Mouse (Mus musculus): ENCODE data around the gene Tm4sf19. TPM values are rescaled to one million over a fixed set of nuclear protein-coding genes. Genes with fewer than 3 reads are reported as not detected.
A peak's percentile ranks its signal among the peaks of the same experiment; 100 is the strongest.

The Tm4sf19 gene
- polyA plus RNA-seq (2012; ENCODE audit: insufficient read depth, insufficient read length, missing spikeins), result not detected in 2 replicates

- no peak within 1 kb of the TSS; the same call in none of the 2 replicates for H3K27ac ChIP-seq (replicated peaks; ENCODE audit: low read depth, low read length)
- no peak within 1 kb of the TSS for H3K4me3 ChIP-seq (ENCODE audit: insufficient read depth, low read depth, low read length)
- no peaks in the 10 kb centered on the region for H3K4me1 ChIP-seq (ENCODE audit: control insufficient read depth, insufficient read depth, insufficient read length, low read length)
Measured at GRCm38 (mm10) chr16:32400267-32400666, at the start of gene Tm4sf19. TSS of gene Tm4sf19 (plus strand) at chr16:32400506.

DNA sequence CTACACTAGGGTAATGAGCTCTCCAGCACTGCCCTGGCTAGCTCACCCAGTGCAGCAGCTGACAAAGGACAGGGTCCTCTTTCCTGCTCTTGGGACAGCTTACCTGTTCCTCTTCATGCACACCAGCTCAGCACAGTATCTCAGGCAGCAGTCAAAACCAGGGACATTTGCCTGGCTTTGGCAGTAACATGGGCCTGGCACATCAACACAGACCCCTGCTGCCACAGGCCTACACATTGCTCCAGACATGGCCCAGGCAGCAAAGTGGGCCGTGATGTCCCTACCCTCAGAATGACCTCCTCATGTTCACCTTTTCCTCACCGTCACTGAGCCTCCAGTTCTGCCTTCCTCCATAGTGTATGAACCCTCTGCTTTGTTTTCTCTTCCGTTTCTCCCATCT, 49.5 kb upstream of the Tm4sf19 start:
- Histone ChIP-seq H3K27ac (replicated peaks; ENCODE audit: low read depth, low read length) (no peak overlapping the region), H3K4me3 (ENCODE audit: insufficient read depth, low read depth, low read length) (no peak overlapping the region), H3K4me1 (ENCODE audit: control insufficient read depth, insufficient read depth, insufficient read length, low read length) (no peaks in the 10 kb centered on the region)

- Histone ChIP-seq H3K27ac (replicated peaks; ENCODE audit: low read depth, low read length) (no peak overlapping the region), H3K4me1 (ENCODE audit: control insufficient read depth, insufficient read depth, insufficient read length, low read length) (no peaks in the 10 kb centered on the region), H3K4me3 (ENCODE audit: insufficient read depth, low read depth, low read length) (no peak overlapping the region)
Measured at GRCm38 (mm10) chr16:32363530-32363929, 36.8 kb upstream of the Tm4sf19 start.

GRCm38 (mm10) chr16:32371351-32371750, 29.0 kb upstream of the Tm4sf19 start:
- H3K4me3 ChIP-seq (ENCODE audit: insufficient read depth, low read depth, low read length), result no peak overlapping the region
- no peaks in the 10 kb centered on the region for H3K4me1 ChIP-seq (ENCODE audit: control insufficient read depth, insufficient read depth, insufficient read length, low read length)
- no peak overlapping the region for H3K27ac ChIP-seq (replicated peaks; ENCODE audit: low read depth, low read length)

GRCm38 (mm10) chr16:32379575-32379974, 20.7 kb upstream of the Tm4sf19 start:
- Histone ChIP-seq H3K4me3 (ENCODE audit: insufficient read depth, low read depth, low read length) (no peak overlapping the region), H3K27ac (replicated peaks; ENCODE audit: low read depth, low read length) (no peak overlapping the region), H3K4me1 (ENCODE audit: control insufficient read depth, insufficient read depth, insufficient read length, low read length) (no peaks in the 10 kb centered on the region)

GRCm38 (mm10) chr16:32382901-32383300, 17.4 kb upstream of the Tm4sf19 start:
- Histone ChIP-seq H3K4me3 (ENCODE audit: insufficient read depth, low read depth, low read length) (no peak overlapping the region), H3K27ac (replicated peaks; ENCODE audit: low read depth, low read length) (no peak overlapping the region), H3K4me1 (ENCODE audit: control insufficient read depth, insufficient read depth, insufficient read length, low read length) (no peaks in the 10 kb centered on the region)

DNA sequence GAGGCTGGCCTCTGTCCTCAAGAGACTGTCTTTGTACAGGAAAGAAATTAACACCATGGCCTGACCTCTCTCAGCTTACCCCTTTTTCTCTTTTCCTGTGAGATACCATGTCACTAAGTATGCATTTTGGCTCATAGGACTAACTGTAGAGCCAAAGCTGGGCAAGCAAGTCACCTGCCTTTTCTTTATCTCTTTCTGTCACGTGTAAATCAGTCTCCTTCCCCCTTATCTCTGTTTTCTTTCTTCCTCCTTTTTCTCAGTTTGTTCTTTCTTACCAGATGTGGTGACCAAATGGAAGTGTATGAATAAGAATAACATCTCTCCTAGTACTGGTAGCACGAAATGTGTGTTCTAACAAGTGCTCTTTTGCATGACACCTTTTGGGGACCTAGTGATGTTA, 15.4 kb upstream of the Tm4sf19 start:
- H3K4me3 ChIP-seq (ENCODE audit: insufficient read depth, low read depth, low read length), result no peak overlapping the region
- no peaks in the 10 kb centered on the region for H3K4me1 ChIP-seq (ENCODE audit: control insufficient read depth, insufficient read depth, insufficient read length, low read length)
- H3K27ac ChIP-seq (replicated peaks; ENCODE audit: low read depth, low read length), result no peak overlapping the region

DNA sequence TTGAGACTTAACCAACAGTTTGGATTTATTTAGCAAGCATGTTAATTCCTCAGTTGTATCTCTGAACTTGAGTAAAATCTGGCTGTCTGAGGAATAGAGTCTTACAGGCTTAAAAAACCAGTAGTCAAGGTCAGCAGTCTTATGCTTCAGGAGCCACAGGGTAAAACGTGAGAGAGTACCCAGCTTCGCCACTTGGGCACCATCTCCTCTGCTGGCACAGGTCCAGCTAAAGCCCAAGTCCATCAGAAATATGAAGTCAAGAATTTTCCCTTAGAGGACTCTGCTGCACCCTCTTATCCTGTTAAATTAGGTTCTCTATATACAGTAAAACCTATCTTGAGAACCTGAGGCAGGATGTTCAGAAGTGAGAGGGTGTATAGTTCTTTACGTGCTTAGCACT, 13.5 kb upstream of the Tm4sf19 start:
- Histone ChIP-seq H3K4me1 (ENCODE audit: control insufficient read depth, insufficient read depth, insufficient read length, low read length) (no peaks in the 10 kb centered on the region), H3K27ac (replicated peaks; ENCODE audit: low read depth, low read length) (no peak overlapping the region), H3K4me3 (ENCODE audit: insufficient read depth, low read depth, low read length) (no peak overlapping the region)

DNA sequence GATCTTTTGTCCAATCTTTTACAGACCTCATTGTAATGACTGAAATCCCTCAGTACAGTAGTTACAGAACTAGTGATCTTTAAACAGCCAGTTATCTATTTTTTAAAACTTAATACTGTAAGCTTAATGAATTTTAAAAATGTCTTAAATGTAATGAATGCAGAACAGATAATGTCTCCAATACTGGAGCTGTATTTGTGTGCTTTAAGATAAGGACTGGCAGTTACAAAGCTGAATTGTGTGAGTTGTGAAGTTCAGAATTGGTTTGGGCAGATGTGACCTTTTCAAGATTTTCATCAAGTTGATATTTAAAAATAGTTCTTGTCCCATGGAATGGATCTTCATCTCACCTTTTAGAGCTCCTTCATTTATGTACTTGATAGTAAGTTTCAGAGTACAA, 11.3 kb upstream of the Tm4sf19 start:
- no peaks in the 10 kb centered on the region for H3K4me1 ChIP-seq (ENCODE audit: control insufficient read depth, insufficient read depth, insufficient read length, low read length)
- no peak overlapping the region for H3K27ac ChIP-seq (replicated peaks; ENCODE audit: low read depth, low read length)

GRCm38 (mm10) chr16:32389841-32390240, 10.5 kb upstream of the Tm4sf19 start:
- Histone ChIP-seq H3K4me3 (ENCODE audit: insufficient read depth, low read depth, low read length) (no peak overlapping the region), H3K27ac (replicated peaks; ENCODE audit: low read depth, low read length) (no peak overlapping the region), H3K4me1 (ENCODE audit: control insufficient read depth, insufficient read depth, insufficient read length, low read length) (no peaks in the 10 kb centered on the region)

More for the DNA sequence above, 11.3 kb upstream of the Tm4sf19 start:
- H3K4me3 ChIP-seq (ENCODE audit: insufficient read depth, low read depth, low read length), result no peak overlapping the region

GRCm38 (mm10) chr16:32390882-32391281, 9.4 kb upstream of the Tm4sf19 start:
- Histone ChIP-seq H3K4me3 (ENCODE audit: insufficient read depth, low read depth, low read length) (no peak overlapping the region), H3K4me1 (ENCODE audit: control insufficient read depth, insufficient read depth, insufficient read length, low read length) (no peaks in the 10 kb centered on the region), H3K27ac (replicated peaks; ENCODE audit: low read depth, low read length) (no peak overlapping the region)

DNA sequence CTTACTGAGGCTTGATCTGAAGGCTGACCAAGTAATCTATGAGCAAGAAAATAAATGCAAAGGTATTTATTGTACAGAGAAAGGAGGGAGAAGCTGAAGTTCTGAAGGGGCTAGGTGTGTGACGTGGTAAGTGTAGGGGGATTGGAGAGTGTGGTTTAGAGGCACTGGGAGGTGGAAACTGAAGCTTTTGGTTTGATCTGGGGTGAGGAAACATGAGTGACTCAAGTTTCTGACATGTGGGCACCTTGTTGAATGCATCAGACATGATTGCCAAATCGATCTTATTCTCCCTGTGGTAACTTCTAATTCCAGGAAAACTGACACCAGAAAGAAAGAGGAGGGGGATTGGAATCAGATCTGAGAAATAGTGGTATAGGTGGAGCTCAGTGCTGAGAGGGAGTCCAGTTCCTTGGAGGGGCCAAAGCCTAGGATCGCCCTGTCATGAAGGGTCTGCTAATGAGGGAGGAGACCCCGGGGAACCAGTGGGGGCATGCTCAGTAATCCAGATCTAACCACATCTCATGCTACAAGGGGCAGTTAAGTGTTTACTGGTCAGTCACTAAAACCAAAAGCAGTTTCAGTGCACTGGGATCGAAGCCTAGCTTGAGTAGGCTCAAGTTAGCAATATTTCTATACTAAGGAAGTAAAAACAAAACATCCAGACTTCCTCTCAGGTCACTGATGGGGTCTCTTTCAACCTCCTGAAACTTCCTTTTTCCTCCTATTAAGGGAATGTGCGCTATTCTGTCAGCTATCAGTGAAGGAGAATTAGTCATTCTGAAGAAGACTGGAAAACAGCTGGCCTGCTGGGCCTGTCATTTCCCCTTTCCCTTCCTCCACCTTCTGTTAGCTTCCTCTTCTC, 4.4 kb upstream of the Tm4sf19 start:
- H3K27ac ChIP-seq (replicated peaks; ENCODE audit: low read depth, low read length), result peak overlapping the region; percentile 52
- H3K4me3 ChIP-seq (ENCODE audit: insufficient read depth, low read depth, low read length), result no peak overlapping the region
- no peaks in the 10 kb centered on the region for H3K4me1 ChIP-seq (ENCODE audit: control insufficient read depth, insufficient read depth, insufficient read length, low read length)

- H3K27ac ChIP-seq (replicated peaks; ENCODE audit: low read depth, low read length), result peak overlapping the region; percentile 14
- H3K4me1 ChIP-seq (ENCODE audit: control insufficient read depth, insufficient read depth, insufficient read length, low read length), result no peaks in the 10 kb centered on the region
Measured at GRCm38 (mm10) chr16:32396541-32396835, 3.8 kb upstream of the Tm4sf19 start.

GRCm38 (mm10) chr16:32398206-32398605, 2.1 kb upstream of the Tm4sf19 start:
- no peak overlapping the region for H3K27ac ChIP-seq (replicated peaks; ENCODE audit: low read depth, low read length)
- no peaks in the 10 kb centered on the region for H3K4me1 ChIP-seq (ENCODE audit: control insufficient read depth, insufficient read depth, insufficient read length, low read length)

More at GRCm38 (mm10) chr16:32396541-32396835, 3.8 kb upstream of the Tm4sf19 start:
- H3K4me3 ChIP-seq (ENCODE audit: insufficient read depth, low read depth, low read length), result no peak overlapping the region

DNA sequence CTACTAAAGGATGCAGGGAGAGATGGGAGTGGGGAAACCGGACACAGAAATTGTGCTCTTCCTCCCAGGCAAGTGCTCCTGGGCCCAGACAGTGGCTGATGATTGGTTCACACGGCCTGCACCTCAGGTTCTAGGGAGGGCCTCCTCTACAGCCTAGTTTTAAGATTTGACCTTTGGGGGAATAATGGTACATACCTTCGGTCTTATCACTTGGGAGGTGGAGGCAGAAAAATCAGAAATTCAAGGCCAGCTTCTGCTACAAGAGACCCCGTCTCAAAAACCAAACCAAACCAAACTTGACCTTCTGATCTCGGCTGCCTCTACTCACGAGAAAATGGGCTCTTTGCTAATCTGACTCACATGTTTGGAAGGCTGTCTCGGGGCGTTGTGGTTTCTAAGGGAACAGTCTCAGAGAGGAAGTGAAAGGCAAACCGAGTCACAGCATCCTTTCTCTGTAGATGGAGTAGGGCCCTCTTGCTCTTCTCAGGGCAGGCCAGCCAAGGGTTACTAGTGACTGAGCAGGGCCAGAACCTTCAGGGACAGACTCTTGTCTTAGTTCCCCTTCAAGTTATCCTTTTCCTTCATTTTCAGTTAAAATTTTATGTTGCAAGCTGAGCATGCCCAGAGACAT, 1.1 kb downstream of the Tm4sf19 start:
- H3K4me1 ChIP-seq (ENCODE audit: control insufficient read depth, insufficient read depth, insufficient read length, low read length), result no peaks in the 10 kb centered on the region
- no peak overlapping the region for H3K27ac ChIP-seq (replicated peaks; ENCODE audit: low read depth, low read length)
- H3K4me3 ChIP-seq (ENCODE audit: insufficient read depth, low read depth, low read length), result no peak overlapping the region

More at GRCm38 (mm10) chr16:32398206-32398605, 2.1 kb upstream of the Tm4sf19 start:
- no peak overlapping the region for H3K4me3 ChIP-seq (ENCODE audit: insufficient read depth, low read depth, low read length)

DNA sequence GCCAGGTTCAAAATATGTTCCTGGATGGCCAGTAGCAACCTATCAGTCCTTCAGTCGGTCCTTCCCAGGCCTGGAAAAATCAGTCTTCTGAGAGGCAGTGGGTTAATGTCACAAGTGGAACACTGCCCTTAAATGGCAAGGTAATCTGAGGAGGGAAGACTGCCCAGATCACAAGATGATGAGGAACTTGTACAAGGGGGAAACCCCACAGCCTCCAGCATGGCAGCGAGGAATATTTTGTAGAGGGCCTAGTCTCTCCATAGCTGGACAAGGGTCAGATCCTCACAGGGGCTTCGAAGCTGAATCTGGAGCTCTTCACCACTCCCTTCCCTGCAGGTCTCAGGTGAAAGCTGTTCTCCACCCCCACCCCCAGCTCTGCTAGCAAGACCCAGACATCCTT, 2.5 kb downstream of the Tm4sf19 start:
- Histone ChIP-seq H3K4me1 (ENCODE audit: control insufficient read depth, insufficient read depth, insufficient read length, low read length) (no peaks in the 10 kb centered on the region), H3K4me3 (ENCODE audit: insufficient read depth, low read depth, low read length) (no peak overlapping the region), H3K27ac (replicated peaks; ENCODE audit: low read depth, low read length) (no peak overlapping the region; the same call in 1 of the 2 replicates)
